Mouse (Mus musculus): ENCODE results near the gene Zfp710. TPM values are rescaled to one million over a fixed set of nuclear protein-coding genes. Genes with fewer than 3 reads are reported as not detected.

Gene Zfp710
- polyA plus RNA-seq, 2 experiments: 15.0 to 24.7 TPM

DNA sequence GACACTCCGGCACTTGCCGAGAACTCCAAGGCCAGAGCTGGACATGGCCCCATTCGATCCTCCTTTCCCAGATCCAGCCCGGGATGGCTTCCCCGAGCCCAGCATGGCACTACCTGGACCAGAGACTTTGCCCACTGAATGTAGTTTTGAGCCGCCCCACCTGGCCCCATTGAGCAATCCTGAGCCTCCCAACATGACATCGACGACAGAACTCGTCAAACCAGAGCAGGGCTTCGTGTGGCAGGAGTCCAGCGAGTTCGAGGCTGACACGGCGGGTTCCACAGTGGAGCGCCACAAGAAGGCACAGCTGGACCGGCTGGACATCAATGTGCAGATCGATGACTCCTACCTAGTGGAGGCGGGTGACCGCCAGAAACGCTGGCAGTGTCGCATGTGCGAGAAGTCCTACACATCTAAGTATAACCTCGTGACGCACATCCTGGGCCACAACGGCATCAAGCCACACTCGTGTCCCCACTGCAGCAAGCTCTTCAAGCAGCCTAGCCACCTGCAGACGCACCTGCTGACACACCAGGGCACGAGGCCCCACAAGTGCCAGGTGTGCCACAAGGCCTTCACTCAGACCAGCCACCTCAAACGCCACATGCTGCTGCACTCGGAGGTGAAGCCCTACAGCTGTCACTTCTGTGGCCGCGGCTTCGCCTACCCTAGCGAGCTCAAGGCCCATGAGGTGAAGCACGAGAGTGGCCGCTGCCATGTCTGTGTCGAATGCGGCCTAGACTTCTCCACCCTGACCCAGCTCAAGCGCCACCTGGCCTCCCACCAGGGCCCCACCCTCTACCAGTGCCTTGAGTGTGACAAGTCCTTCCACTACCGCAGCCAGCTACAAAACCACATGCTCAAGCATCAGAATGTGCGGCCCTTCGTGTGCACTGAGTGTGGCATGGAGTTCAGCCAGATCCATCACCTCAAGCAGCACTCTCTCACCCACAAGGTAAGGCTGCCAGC is 57.3 kb downstream of the Zfp710 start:
- Histone ChIP-seq H3K4me2 (replicated peaks; ENCODE audit: low read depth, low read length, severe bottlenecking) (no peak overlapping the region), H3K4me1 (ENCODE audit: control insufficient read depth, insufficient read depth, low read length) (peaks cover 18% of the 10 kb centered on the region), H3K27ac (replicated peaks; ENCODE audit: low read depth, low read length) (no peak overlapping the region), H3K4me3 (replicated peaks; ENCODE audit: low read length) (no peak overlapping the region), H3K36me3 (ENCODE audit: control insufficient read depth, insufficient read depth, low read length) (peaks cover 41% of the 10 kb centered on the region), H3K9me3 (ENCODE audit: control insufficient read depth, low read length) (no peaks in the 10 kb centered on the region), H3K27me3 (ENCODE audit: control insufficient read depth, insufficient read depth, low read length) (no peaks in the 10 kb centered on the region), H3K9ac (ENCODE audit: low read depth, low read length, severe bottlenecking) (no peak overlapping the region)
- TF ChIP-seq POLR2A (IDR thresholded peaks at IDR 0.05; ENCODE audit: borderline replicate concordance, extremely low read depth, insufficient read depth, insufficient read length): no peak
- WGBS: 93% methylated on average over 42 of the region's 42 CpGs
- ATAC-seq (ENCODE audit: low FRiP score, low read depth) (no peak), DNase-seq (ENCODE audit: low spot score) (no peak)

- no peak for TF ChIP-seq POLR2A (IDR thresholded peaks at IDR 0.05; ENCODE audit: borderline replicate concordance, extremely low read depth, insufficient read depth, insufficient read length)
- ATAC-seq (ENCODE audit: low FRiP score, low read depth) (peak; percentile 28; the same call in 1 of the 2 replicates), DNase-seq (ENCODE audit: low spot score) (peak; percentile 75)
- peaks cover 63% of the 10 kb centered on the region for H3K36me3 ChIP-seq (ENCODE audit: control insufficient read depth, insufficient read depth, low read length)
- H3K4me2 ChIP-seq (replicated peaks; ENCODE audit: low read depth, low read length, severe bottlenecking): no peak overlapping the region
- no peaks in the 10 kb centered on the region for H3K4me1 ChIP-seq (ENCODE audit: control insufficient read depth, insufficient read depth, low read length)
- H3K27me3 ChIP-seq (ENCODE audit: control insufficient read depth, insufficient read depth, low read length): no peaks in the 10 kb centered on the region
- H3K9me3 ChIP-seq (ENCODE audit: control insufficient read depth, low read length): no peaks in the 10 kb centered on the region
- no peak overlapping the region for H3K9ac ChIP-seq (ENCODE audit: low read depth, low read length, severe bottlenecking)
- no peak overlapping the region for H3K4me3 ChIP-seq (replicated peaks; ENCODE audit: low read length)
- 54% methylated on average over 7 of the region's 7 CpGs for WGBS
- H3K27ac ChIP-seq (replicated peaks; ENCODE audit: low read depth, low read length): no peak overlapping the region
Measured at GRCm38 (mm10) chr7:80084484-80084931, 59.9 kb downstream of the Zfp710 start.

DNA sequence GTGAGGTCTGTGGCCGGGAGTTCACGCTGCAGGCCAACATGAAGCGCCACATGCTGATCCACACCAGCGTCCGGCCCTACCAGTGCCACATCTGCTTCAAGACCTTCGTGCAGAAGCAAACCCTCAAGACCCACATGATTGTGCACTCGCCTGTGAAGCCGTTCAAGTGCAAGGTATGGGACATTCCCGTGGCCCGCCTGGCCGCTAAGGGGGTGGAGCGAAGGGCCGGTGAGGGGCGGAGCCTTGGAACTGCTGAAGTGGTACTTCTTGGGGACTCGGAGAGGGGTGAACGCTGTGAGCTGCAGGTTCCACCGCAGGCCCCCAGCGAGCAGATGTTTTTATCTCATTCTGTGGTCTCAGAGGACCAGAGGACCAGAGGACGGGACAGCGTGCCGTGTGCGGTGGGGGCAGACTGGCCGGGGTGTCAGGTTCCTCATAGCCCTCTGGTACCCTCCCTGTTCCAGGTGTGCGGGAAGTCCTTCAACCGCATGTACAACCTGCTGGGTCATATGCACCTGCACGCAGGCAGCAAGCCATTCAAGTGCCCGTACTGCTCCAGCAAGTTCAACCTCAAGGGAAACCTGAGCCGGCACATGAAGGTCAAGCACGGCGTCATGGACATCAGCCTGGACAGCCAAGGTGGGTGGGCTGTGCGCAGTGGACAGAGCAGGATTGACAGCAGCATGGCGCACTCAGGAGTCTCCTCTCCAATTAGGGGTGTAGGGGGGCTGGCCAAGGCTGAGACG is 61.5 kb downstream of the Zfp710 start:
- Histone ChIP-seq H3K4me2 (replicated peaks; ENCODE audit: low read depth, low read length, severe bottlenecking) (no peak overlapping the region), H3K27me3 (ENCODE audit: control insufficient read depth, insufficient read depth, low read length) (no peaks in the 10 kb centered on the region), H3K4me3 (replicated peaks; ENCODE audit: low read length) (no peak overlapping the region), H3K36me3 (ENCODE audit: control insufficient read depth, insufficient read depth, low read length) (peaks cover 70% of the 10 kb centered on the region), H3K27ac (replicated peaks; ENCODE audit: low read depth, low read length) (no peak overlapping the region), H3K9me3 (ENCODE audit: control insufficient read depth, low read length) (no peaks in the 10 kb centered on the region), H3K4me1 (ENCODE audit: control insufficient read depth, insufficient read depth, low read length) (no peaks in the 10 kb centered on the region), H3K9ac (ENCODE audit: low read depth, low read length, severe bottlenecking) (no peak overlapping the region)
- ATAC-seq (ENCODE audit: low FRiP score, low read depth) (no peak), DNase-seq (ENCODE audit: low spot score) (no peak)
- no peak for TF ChIP-seq POLR2A (IDR thresholded peaks at IDR 0.05; ENCODE audit: borderline replicate concordance, extremely low read depth, insufficient read depth, insufficient read length)
- WGBS: 80% methylated on average over 33 of the region's 33 CpGs

- ATAC-seq (ENCODE audit: low FRiP score, low read depth): no peak
- TF ChIP-seq POLR2A (IDR thresholded peaks at IDR 0.05; ENCODE audit: borderline replicate concordance, extremely low read depth, insufficient read depth, insufficient read length): no peak
- Histone ChIP-seq H3K27me3 (ENCODE audit: control insufficient read depth, insufficient read depth, low read length) (no peaks in the 10 kb centered on the region), H3K9me3 (ENCODE audit: control insufficient read depth, low read length) (no peaks in the 10 kb centered on the region), H3K27ac (replicated peaks; ENCODE audit: low read depth, low read length) (no peak overlapping the region), H3K4me3 (replicated peaks; ENCODE audit: low read length) (no peak overlapping the region), H3K36me3 (ENCODE audit: control insufficient read depth, insufficient read depth, low read length) (peaks cover 70% of the 10 kb centered on the region), H3K4me2 (replicated peaks; ENCODE audit: low read depth, low read length, severe bottlenecking) (no peak overlapping the region), H3K4me1 (ENCODE audit: control insufficient read depth, insufficient read depth, low read length) (no peaks in the 10 kb centered on the region), H3K9ac (ENCODE audit: low read depth, low read length, severe bottlenecking) (no peak overlapping the region)
- 85% methylated on average over 9 of the region's 9 CpGs for WGBS
- no peak for DNase-seq (ENCODE audit: low spot score)
Measured at GRCm38 (mm10) chr7:80088191-80088590, 63.6 kb downstream of the Zfp710 start.
